Comparison of ENCODE assay signal across 18 mouse cellular contexts in the genomic region with DNA sequence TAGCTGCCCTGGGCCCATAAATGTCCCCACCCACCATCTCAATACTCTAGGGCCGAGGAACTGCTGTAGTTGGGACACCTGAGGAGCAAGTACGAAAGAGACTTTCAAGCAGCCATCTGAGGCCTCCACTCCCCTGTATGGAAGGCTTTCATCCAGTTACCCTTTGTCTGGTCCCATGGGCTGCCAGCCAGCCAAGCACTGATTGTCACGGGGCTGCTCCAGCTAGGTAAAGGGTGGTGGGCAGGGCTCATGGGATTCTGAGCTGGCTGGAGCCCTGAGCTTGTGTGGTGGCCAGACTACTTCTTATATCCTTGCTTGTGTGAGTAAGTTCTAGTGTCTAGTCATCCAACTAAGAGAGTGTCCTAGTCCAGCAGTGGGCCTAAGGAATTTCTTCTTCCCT. TPM values are rescaled to one million over a fixed set of nuclear protein-coding genes. Genes with fewer than 3 reads are reported as not detected.
DNase-seq lines count a peak whose midpoint lies in the region; ATAC-seq lines count a peak whose summit lies in the region.
"Had no signal": no experiment of that assay in that cellular context is flagged by ENCODE, and none has a peak within 500 bp of the region (broad histone marks: within the 10 kb centered on the region; RNA-seq: fewer than 3 reads in every experiment).

No protein-coding gene starts in this region.

- DNase-seq in adrenal gland, postnatal 10 days: peak; percentile 69
- no peak for DNase-seq in adrenal gland, adult (ENCODE audit: inconsistent age in 2 of 2, low spot score in 1 of 2)
- DNase-seq in adrenal gland, postnatal 25 days: peak; percentile 21
- no peak for DNase-seq in adrenal gland, adult 2 months
- DNase-seq in adipocyte (ENCODE audit: low spot score): peak; percentile 58
- DNase-seq: B cell, adult 2 months; cerebellum, adult 11-12 months; cerebellum, adult 2 months; cerebellum, adult 9-10 months; cerebellum, postnatal 10 days; cerebellum, postnatal 36 days; embryo, embryonic 11 days had no signal

- no peak for ATAC-seq in megakaryocyte progenitor cell, adult 5-6 weeks (replicated peaks; ENCODE audit: poor library complexity)
- ATAC-seq: activated CD4-positive, CD25-positive, alpha-beta regulatory T cell, adult 4 months; CD4-positive, CD25-positive, alpha-beta regulatory T cell, adult 4 months; forebrain, embryonic 14.5 days; forebrain, embryonic 16.5 days; Patski had no signal

RNA-seq across cellular contexts. Expression of a gene that starts 10.6 kb away (rescaled TPM):
- 100 to 1,000 TPM; 148 to 194 TPM for total RNA-seq in adrenal gland, postnatal 10 days (2021)
- 90.9 and 131 TPM in 2 replicates for total RNA-seq in adrenal gland, postnatal 25 days (2021)
- total RNA-seq in adrenal gland, adult 2 months (2021): 100 to 1,000 TPM; 101 to 156 TPM
- 172 and 201 TPM in 2 replicates for polyA plus RNA-seq in adrenal gland, adult 2 months (2012; rRNA removed)
- 8.3 and 15.7 TPM in 2 replicates for total RNA-seq in megakaryocyte progenitor cell, adult 5-6 weeks (2015)
- total RNA-seq in megakaryocyte progenitor cell, adult 5-6 weeks (2017): 34.4 and 37.3 TPM in 2 replicates

RNA-seq across cellular contexts. Expression of a gene that starts 27.8 kb away (rescaled TPM):
- 10 to 100 TPM; 49.7 to 61.5 TPM for total RNA-seq in adrenal gland, postnatal 10 days (2021)
- total RNA-seq in adrenal gland, postnatal 25 days (2021): 51.5 and 63.3 TPM in 2 replicates
- total RNA-seq in adrenal gland, adult 2 months (2021): 10 to 100 TPM; 63.1 to 85.0 TPM
- polyA plus RNA-seq in adrenal gland, adult 2 months (2012; rRNA removed): 125 and 154 TPM in 2 replicates
- total RNA-seq in megakaryocyte progenitor cell, adult 5-6 weeks (2015): 0.15 and 0.20 TPM in 2 replicates
- total RNA-seq in megakaryocyte progenitor cell, adult 5-6 weeks (2017): 0.41 TPM in 1 of 2 replicates, not detected in the other

Comparison
In these comparisons a context has a peak if more than half of its experiments do, and no peak if none do; other contexts are left out.
1. DNase-seq: peak in adrenal gland, postnatal 10 days (single experiment), adrenal gland, postnatal 25 days (single experiment) and adipocyte (single experiment); none in adrenal gland, adult (0 of 2) and adrenal gland, adult 2 months (single experiment).
2. RNA of a gene that starts 27.8 kb away (total RNA-seq): 63.1 to 85.0 TPM in adrenal gland, adult 2 months, 49.7 to 61.5 TPM in adrenal gland, postnatal 10 days and 51.5 to 63.3 TPM in adrenal gland, postnatal 25 days; 0.15 to 0.41 TPM in megakaryocyte progenitor cell, adult 5-6 weeks; every median in the first group is over 10 times any median in the second.